Mouse (Mus musculus): Measurements from ENCODE around the gene Hspb11.

DNA sequence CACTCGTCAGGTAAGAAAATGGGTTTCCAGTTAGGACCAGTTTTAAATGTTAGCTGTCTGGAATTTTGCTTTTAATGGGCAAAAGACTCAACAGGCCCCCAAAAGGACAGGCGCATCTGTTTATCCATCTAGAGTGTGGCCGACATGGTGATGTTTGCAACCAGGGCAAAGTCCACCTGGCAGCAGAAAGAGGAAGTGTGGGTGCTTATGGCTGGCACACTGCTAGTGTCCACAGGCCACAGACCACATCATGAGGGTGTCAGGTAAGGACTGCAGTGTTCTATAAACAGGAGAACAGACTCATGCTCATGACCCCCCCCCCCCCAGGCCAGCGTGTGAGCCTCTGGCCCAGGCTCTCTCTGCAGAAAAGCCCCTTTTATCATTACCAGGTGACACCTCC lies 49.4 kb downstream of the Hspb11 start:
- no peak for TF ChIP-seq CEBPB (IDR thresholded peaks at IDR 0.05; ENCODE audit: insufficient read depth, poor library complexity, severe bottlenecking)
- TF ChIP-seq REST (IDR thresholded peaks at IDR 0.05; ENCODE audit: insufficient read depth, insufficient read length): no peak
- no peak for TF ChIP-seq POLR2A (IDR thresholded peaks at IDR 0.05; ENCODE audit: insufficient read length, low read depth)
- TF ChIP-seq POLR2AphosphoS2 (IDR thresholded peaks at IDR 0.05; ENCODE audit: insufficient read length, low read depth): no peak
- no peak for TF ChIP-seq MYOG (IDR thresholded peaks at IDR 0.05; ENCODE audit: control insufficient read depth in 1 of 3, insufficient read depth in 1 of 3, insufficient read length in 2 of 3, low read depth in 2 of 3)
- TF ChIP-seq E2F4 (IDR thresholded peaks at IDR 0.05; ENCODE audit: insufficient read depth): no peak
- no peak for TF ChIP-seq USF1 (IDR thresholded peaks at IDR 0.05; ENCODE audit: low read depth)
- no peak for TF ChIP-seq MAX (IDR thresholded peaks at IDR 0.05; ENCODE audit: low read depth)
- TF ChIP-seq TCF12 (IDR thresholded peaks at IDR 0.05; ENCODE audit: insufficient read depth, poor library complexity, severe bottlenecking): no peak
- TF ChIP-seq TCF3 (IDR thresholded peaks at IDR 0.05; ENCODE audit: insufficient read length, low read depth): no peak

Data from myocyte (in vitro differentiated cells).